Mouse (Mus musculus) liver, adult 2 months (tissue): ENCODE measurements around the gene Exoc7.

Source experiments
- CTCF ChIP-seq: fragments of 200-500 bp; IDR thresholded peaks from 2 replicates; pipeline ENCODE4 v1.5.1; 2011; ENCODE audit warnings: low read depth, low read length, control low read depth
- POLR2A ChIP-seq: fragments of 200-500 bp; IDR thresholded peaks from 2 replicates; pipeline ENCODE4 v1.6.1; 2011; ENCODE audit warnings: low read length, control low read depth; ENCODE audit not compliant: insufficient read depth; ENCODE audit errors: extremely low read depth

DNA sequence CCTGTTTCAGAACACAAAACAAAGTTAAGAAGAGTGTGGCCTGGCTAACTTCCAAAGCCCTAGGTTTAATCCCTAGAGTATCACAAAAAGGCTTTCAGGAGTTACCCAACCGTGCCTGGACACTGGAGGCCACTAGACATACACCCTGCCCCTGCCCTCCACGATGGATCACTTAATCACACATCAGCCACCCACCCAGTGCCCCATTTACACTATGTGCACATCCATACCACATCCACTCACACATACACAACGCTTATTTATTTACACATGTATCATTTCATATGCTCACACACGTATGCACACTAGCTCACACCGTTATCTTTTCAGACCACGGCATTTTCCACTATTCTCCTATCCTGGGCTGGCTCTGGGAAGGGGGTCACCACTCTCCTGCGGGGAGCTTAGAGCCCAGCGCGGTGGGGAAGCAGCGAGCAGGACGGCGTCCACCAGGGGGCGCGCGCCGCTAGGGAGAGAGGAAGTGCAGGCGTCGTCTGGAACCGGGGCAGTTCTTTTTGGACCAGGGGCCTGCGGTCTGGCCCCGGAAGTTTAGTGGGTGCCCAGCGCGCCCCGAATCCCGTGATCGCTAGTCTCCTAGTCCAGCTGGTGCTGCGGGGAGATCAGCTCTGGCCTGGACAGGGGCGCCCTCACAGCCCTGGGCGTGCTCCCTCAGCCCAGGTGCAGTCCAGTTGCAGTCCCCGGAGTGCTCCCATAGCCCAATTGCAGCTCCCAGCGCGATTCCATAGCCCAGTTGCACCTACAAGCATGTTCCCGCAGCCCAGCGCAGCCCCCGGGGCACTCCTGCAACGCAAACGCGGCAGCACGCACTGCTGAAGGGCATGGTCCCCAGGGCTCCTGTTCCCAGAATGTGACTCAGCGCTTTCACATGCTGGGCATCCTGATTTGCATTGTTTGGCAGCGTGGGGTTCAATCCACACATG, 12.0 kb upstream of the Exoc7 start:
- peak; percentile 89 for TF ChIP-seq CTCF
- TF ChIP-seq POLR2A = no peak
